Mouse (Mus musculus): Measurements from ENCODE around the gene Sppl3.

The Sppl3 gene

DNA sequence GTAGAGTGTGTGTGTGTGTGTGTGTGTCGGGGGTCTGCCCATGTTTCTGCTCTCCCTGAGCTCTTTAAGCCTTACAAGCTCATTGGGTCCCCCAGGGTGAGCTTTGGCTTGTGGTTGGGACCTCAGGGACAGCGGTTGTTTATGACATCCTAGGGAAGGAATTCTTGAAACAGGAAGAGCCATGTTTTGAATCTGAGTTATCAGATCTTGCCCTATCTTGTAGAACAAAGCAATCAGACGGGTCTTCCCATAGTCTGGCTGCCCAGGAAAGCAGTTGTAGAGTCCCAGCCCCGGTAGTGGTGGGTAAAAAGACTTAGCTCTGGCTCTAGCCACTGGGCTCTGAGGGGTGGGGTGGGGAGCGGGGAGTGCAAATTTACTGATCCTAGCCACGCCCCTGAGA is 13.6 kb upstream of the Sppl3 start:
- DNase-seq (ENCODE audit: low read depth, low spot score), result no peak

DNA sequence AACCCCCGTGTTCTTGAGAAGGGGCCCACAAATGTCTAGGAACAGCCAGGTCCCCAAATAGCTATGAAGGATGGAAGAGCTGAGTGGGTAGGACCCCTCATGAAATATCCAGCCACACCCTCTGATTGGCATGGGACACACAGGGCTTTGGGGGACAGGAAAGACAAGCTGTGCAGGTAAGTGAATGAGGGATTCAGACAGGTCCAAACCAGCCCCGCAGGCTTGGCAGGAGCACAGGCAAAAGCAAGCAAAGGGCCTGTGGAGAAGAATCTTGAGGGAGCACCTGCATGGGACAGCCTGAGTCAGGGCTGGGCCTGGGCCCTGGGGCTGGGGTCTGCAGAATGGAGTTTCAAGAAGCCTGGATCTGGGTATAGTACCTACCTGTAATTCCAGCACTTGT is 10.4 kb upstream of the Sppl3 start:
- DNase-seq (ENCODE audit: low read depth, low spot score), result no peak

DNA sequence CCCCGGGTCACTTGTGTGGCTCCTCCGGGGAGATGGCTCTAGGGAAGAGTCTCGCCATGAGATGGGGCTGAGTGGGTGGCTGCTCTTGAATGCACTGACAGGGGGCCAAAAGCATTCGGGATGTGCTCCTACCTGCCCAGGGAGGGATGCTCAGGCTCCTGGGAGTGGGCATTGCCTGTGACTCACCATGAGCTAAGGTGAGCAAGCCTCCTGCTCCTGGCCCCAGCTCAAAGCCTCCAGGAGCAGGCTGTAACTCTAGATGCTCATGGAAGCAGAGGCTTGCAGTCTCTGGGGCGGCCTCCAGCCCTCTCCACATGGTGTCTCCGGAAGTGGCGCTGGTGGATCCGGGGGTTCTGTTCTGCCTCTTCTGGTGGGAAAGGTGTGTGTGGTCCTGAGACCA is 9.5 kb upstream of the Sppl3 start:
- no peak for DNase-seq (ENCODE audit: low read depth, low spot score)

DNA sequence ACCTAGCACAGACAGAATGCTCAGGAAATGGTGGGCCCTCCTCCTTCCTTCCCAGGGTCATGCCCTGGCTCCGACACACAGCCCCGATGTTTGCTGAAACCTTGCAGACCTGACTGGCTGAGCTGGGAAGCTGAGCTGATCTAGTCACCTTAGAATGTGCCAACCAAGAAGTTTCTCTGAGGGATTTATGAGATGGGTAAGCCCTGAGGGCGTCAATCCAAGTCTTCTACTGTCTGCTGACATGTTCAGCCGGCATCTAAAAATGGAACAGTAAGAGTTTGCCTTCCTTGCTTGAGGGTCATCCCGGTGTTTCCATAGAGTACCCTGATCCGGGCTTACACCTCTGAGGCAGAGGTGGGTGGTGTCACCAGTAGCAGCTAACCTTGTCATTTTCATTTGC is 8.2 kb upstream of the Sppl3 start:
- no peak for DNase-seq (ENCODE audit: low read depth, low spot score)

DNA sequence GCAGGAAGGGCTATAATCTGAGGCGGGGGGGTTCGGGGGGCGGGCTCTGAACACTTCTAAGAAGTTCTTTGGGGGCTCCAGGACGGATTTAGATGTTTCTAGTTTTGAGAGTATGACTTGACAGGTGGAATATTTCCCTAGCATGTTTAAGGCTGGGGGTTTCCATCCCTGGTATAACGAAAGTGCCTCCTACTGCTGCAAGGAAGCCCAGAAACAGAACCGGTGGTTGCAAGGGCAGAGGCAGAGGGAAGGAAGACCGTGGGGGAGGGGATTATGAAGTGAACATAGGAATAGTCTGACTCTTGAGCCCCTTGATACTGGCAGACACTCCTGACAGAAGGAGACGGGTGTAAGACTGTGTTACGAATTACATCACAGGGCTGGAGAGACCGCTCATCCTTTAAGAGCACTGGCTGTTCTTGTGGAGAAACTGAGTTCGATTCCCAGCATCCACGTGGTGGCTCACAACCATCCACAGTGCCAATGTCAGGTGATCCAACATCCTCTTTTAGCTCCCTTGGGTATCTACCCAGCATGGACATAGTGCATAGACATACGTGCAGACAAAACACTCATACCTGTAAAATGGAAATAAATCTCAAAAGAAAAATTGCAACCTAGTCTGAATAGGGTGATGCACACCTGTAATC is 7.6 kb upstream of the Sppl3 start:
- DNase-seq (ENCODE audit: low read depth, low spot score), result no peak

DNA sequence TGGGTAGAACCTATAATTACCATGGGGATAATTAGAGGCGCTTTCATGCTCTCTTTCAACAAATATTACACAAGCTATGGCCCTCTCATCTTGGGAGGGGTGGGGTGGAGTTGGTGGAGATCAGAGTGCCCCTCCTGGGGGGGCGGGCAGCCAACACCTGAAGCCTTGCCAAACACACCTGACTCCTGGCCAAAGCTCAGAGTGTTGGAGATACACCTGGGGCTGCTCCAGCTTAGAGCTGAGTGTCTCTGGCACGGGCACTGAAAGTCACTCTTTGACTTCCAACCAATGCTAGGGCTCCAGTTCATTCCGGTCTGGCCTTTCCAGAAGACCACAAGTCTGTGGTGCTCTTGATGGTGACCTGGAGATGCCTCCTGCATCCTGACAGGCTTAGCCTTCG is 3.2 kb upstream of the Sppl3 start:
- DNase-seq (ENCODE audit: low read depth, low spot score), result no peak

DNA sequence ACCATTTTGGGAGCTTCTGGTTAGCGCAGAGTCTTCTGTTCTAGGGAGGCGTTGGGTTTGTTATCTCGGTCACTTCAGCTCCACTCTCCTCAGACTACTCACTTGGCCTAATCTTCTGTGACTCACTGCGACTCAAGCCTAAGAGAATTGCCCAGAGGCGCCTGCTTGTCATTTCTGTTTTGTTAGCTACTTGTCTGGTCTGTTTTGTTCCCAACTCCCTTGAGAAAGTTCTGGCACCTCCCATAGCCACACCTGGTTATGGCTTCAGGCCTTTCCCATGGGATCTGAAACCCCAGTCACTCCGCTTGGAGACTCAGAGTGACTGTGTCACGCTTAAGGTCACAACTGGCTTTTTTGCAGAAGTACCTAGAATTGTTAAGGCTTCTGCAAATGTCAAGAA is 2.6 kb upstream of the Sppl3 start:
- no peak for DNase-seq (ENCODE audit: low read depth, low spot score)

DNA sequence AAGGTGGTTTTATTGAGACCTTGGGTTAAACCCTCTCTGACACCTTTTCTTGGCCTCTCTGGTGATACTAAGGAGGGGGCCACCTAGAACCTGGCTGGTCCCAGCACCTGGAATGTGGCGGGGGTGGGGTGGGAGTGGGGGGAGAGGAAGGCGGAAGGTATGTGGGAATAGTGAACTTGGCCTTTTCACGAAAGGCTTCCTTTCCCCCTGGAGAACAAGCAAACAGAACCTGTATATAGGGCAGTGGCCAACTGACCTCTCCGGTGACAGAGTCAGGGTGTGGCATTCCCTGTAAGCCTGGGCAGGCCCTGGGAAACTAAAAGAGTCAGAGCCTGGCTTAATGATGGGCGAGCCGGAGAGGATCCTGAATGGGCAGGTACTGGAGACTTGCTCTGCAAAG is 1.8 kb upstream of the Sppl3 start:
- no peak for DNase-seq (ENCODE audit: low read depth, low spot score)

DNA sequence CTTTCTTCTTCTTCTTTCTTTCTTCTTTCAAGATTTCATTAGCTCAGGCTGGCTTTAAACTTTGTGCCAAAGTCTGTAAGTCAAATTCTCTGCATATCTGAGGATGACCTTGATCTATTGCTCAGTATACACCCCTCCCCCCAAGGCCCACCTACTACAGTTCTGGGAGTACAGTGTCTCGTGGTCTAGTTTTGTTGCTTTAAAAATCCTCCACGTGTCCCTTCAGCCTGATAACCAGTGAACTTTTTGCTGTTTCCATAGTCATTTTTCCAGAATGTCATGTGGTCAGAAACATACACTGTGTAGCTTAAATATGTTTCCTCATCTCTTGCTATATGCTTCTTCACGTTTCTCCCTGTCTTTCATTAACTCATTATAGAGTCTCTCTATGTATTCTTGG is 976 bp upstream of the Sppl3 start:
- no peak for DNase-seq (ENCODE audit: low read depth, low spot score)

DNA sequence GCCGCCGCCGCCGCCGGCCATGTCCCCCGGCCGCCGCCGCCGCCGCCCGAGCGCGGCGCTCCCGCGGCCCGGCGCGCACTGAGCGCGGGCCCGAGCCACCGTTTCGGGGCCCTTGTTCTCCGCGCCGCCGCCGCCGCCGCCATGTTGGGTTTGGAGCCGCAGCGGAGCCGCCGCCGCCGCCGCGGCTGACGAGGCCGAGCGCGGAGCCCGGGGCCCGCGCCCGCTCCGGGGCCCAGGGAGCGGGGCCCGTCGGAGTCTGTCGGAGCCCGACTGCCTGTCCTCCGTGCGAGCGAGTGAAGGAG is 231 bp downstream of the Sppl3 start:
- no peak for DNase-seq (ENCODE audit: low read depth, low spot score)

DNA sequence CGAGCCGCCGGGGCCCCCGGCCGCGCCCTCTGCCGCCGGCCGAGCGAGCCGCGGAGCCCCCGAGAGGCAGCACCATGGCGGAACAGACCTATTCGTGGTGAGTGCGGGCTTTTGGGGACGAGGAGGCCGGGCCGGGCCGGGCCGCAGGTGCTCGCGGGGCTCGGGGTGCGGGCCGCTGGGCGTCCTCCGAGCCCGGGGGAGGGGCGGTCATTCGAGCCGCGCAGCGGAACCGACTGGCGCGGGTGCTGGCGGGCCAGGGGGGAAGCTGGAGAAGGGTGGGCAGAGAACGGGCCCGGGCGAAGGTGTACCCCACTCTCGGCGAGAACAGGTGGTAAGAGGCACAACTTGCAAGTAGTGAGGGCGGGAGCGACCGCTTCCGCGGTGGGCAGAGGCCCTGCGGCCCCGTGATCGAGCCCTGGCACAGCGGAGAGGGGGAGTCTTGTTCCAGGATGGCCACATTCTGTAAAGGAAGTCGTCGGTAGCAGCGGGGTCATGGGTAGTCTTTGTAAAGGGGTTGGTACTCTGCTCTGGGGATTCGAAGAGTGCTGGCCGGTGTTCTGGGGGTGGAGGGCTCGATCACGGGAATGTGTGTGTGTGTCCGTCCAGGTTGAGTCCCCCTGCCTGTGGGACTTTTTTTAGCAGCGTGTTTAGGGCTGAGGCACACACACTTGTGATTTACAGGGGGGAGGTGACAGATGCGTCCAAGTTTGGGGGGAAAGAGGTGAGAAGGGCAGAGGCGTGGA is 753 bp downstream of the Sppl3 start:
- DNase-seq (ENCODE audit: low read depth, low spot score), result peak; percentile 39

DNA sequence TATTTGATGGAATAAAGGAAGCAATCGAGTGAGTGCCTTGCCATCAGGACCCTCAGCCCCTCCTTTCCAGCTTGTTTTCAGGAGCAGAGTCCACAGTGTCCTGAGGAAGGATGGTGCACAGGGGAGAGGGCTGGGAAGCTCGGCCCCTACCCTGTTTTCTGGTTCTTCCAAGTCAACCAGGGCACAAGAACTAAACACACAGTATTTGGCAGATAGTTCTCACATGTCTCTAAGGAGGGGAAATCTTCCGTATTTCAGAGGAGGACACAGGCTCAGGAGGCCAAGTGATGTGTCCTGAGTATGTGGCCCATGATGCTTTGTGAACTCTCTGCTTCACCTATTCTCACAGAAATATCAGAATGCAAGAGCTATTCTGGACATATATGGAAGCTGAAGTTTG is 2.5 kb downstream of the Sppl3 start:
- DNase-seq (ENCODE audit: low read depth, low spot score), result no peak

DNA sequence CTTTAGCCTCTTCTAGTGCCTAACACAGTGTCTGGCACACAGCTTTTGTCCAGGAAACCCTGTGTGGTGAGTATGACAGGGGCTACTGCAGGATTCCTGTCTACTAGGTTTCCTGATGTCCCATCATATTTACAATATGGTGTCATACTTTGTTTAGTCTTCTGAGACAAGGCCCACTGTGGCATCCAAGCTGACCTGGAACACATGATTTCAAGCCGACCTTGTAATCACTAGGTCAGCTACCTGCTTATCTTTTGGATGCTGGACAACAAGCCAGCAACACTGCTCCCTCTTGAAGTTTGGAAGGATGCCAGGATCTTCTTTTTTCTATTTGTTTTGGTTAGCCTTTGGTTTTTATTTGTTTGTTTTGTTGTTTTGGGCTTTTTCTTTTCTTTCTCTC is 3.6 kb downstream of the Sppl3 start:
- no peak for DNase-seq (ENCODE audit: low read depth, low spot score)

DNA sequence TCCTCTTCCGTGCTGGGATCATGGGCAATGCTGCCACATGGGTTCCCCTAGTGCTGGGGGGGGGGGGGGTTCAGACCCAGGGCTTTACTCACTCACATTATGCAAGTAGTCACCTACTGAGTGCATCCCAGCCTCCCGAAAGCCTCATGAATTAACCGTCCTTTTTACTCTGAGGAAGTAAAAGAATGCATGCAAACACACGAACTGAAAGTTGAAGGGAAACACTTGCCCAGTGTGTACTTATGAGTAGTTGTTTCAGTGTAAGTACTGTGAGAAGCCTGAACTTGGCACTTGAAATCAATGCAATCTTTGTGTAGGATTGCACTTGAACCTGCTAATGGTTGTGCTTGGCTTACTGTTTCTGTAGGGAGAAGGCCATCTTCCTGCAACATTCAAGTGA is 4.2 kb downstream of the Sppl3 start:
- no peak for DNase-seq (ENCODE audit: low read depth, low spot score)

DNA sequence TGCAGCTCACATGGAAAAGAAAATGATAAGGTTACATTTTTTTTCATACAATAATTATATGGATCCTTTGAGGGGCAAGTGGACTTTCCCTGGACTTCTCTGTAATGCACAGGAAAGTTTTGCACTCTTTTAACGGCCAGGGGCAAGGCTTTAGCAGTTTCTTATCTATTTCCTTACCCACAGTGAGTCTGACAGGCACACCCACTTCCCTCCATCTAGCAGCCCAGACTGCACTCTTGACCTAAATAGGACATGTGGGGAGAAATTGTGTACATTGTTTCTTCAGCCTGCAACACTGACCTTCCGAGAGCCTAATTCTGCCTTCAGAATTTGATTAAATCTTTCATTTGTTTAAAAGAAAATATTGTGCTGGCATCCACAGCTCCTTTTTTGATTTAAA is 7.3 kb downstream of the Sppl3 start:
- no peak for DNase-seq (ENCODE audit: low read depth, low spot score)

DNA sequence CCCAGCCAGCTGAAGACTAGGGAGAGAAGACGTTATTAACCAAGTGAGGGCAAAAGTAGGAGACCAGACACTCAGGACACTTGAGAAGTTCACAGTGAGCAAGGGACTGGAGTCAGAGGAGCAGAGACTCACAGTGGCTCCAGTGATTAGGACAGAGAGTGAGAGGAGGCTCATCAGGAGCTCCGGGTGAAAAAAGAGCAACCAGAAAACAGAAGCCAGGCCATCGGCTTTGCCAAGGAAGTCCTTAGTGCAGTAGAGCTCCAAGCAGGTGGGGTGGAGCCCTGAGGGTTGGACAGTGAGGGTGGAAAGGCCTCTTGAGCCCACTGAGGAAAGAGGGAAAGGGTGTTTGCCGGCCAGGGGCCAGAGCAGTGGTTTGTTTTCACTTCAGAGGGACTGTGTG is 7.9 kb downstream of the Sppl3 start:
- DNase-seq (ENCODE audit: low read depth, low spot score), result no peak

DNA sequence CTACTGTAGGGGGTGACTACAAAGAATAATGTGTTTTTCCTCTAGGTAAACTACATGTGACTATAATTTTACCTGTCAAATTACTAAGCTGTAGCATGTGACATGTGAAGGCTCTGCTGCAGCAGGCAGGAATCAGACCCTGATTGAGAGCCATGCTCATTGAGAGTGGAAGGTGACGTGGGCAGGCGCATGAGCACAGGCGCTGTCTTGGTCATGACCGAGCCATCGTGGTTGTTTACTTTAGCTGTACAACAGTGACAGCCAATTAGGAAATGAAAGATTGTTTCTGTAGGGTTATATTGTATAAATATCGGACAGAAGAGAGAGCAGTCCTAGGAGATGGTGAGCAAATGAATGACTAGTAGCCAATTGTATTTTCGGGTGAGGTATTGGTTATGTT is 11.1 kb downstream of the Sppl3 start:
- DNase-seq (ENCODE audit: low read depth, low spot score), result no peak

DNA sequence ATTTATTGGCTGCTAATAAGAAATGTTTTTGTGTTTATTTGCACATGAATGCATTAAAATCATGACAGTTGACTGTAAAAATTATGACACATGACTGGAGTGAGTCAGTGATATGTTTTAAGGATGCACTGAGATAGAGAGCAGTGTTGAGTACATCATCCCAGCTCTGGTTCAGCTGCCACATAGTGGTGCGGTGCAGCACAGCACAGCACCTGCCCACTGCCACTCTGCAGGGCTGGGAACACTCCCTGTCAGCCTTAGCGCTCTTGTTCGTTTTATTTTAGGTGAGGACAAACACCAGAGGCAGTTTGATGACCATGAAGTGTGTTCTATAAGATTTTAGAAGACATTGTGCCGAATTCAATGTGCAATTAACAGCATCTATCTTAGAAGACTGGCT is 15.2 kb downstream of the Sppl3 start:
- DNase-seq (ENCODE audit: low read depth, low spot score), result peak; percentile 33

DNA sequence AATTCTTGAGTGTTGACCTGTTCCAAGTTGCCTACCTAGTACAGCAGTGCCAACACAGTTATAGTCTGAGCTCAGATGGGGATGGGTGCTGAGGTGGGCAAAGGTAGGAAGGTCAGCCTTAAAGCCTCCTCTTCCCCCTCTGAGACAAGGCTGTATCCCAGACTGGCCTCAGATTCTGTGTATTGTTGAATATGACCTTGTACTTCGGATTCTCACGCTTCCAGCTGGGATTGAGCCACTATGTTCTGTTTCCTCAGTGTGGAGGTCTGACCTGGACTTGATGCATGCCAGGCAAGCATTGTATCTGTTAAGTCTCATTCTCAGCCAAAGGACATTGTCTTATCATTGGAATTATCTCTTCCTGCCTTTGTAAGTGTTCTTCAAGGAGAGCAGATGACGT is 16.2 kb downstream of the Sppl3 start:
- DNase-seq (ENCODE audit: low read depth, low spot score), result no peak

DNA sequence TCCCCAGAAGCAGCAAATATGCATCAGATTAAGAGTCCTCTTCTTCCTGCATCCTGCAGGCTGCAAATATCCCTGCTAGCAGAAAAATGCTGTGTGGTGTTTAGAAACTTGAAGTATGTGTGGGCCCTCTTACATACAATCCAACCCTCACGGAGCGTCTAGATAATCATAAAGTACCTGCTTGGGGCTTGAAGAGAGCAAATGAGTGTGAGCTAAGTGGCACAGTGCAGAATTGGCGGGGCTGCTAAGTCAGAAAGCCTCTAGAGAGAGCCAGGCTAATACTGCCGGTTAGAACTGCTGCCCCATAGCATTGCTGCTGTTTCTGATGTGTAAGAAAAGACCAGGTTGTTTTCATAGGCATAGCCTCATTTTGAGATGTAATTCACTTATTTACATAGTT is 18.0 kb downstream of the Sppl3 start:
- no peak for DNase-seq (ENCODE audit: low read depth, low spot score)

DNA sequence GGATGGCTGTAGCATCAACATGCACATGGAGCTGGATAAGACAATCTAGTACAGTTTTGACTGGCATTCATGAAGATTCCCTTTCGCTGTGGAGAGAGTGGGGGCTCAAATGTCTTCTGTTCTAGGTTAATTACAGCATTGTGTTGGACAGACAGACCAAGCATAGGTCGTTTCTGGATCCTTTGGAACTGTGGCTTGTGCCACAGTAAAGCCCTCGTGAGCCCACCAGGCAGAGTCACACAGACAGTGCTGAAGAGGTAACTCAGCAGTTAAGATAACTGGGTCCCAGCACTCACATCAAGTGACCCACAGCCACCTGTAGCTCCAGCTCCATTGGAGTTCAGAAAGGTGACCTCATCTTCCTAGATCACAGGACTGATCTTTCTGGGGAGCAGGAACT is 18.6 kb downstream of the Sppl3 start:
- DNase-seq (ENCODE audit: low read depth, low spot score), result no peak

DNA sequence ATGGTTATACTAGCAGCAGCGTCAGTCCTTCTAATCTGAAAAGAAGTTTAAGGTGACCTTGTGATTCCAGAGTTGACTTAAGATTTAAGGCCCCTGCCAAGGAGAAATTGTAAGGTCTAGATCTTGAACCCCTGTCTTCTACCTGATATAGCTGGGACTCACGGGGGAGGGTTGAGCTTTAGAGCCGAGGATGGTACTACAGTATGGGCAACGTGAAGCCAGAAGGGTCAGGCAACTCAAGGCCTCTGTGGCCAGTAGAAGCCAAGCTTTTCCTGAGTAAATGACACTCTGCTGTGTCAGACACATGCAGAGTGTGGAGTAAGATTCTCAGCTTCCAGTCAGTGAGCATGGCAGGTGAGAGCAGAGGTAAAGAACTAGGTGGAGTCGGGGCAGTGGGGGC is 20.6 kb downstream of the Sppl3 start:
- no peak for DNase-seq (ENCODE audit: low read depth, low spot score)

DNA sequence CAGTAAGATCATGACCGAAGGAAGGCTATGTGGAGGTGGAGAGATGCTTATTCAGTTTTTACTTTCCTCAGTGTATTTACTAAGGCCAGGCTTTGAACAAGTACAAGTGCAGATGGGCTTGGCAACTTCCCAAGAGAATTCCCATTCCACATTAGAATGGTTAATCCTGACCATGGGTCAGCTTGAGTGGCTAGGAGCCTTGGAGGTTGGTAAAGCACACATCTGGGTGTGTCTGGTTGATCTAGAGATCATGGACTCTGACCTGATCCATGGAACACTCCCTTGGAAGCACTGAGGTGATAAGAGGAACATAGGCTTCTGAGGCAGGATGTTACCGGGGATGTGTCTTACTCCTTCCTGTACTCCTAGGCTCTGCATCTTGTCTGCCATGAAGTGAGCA is 21.7 kb downstream of the Sppl3 start:
- no peak for DNase-seq (ENCODE audit: low read depth, low spot score)

DNA sequence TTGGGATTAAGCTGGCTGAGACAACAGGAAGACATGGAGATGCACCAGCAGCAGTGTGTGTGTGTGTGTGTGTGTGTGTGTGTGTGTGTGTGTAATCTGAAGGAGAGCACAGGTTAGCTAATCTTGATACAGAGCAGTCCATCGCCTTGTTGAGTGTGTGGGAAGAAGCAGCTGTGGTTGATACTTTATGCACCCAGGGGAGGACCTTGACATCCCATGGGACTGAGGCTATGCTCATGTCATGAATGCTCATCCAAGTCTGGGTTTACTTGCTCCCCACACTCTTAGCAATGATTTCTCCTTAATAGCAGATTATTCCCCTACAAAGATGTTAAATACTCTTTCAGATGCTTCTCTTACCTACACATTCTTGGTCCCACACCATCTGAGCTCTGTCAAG is 24.3 kb downstream of the Sppl3 start:
- no peak for DNase-seq (ENCODE audit: low read depth, low spot score)

Measured in brain, adult 2 months (tissue).